30 mouse cellular contexts compared by ENCODE assay signal in the genomic region with DNA sequence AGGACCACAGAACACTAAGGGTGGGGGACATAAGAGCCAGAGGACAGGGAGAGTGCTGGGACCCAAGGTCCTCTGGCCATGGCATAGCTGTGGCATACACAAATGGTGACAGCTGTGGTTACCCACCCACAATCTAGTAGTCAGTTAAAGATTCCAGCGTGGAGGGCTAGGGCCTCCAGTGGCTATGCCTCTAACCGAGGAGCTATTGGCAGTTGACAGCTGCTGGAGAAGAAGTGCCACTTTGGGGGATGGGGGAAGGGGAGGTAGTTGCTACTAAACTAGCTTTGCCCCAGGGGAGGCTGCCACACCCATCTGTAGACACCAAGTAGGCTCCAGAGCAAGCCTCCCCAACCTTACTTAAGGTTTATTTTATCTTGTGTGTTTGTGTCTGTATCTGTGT. TPM values are rescaled to one million over a fixed set of nuclear protein-coding genes. Genes with fewer than 3 reads are reported as not detected.
DNase-seq lines count a peak whose midpoint lies in the region; ATAC-seq and TF ChIP-seq lines count a peak whose summit lies in the region.
"Had no signal": no experiment of that assay in that cellular context is flagged by ENCODE, and none has a peak within 500 bp of the region (broad histone marks: within the 10 kb centered on the region; RNA-seq: fewer than 3 reads in every experiment).

No protein-coding gene starts in this region.

- H3K79me2 ChIP-seq in C2C12 (ENCODE audit: control insufficient read depth, insufficient read depth): no peaks in the 10 kb centered on the region

- intact Hi-C loops in left cerebral cortex, postnatal 4 days (cut with DNase I): no loop called here

- TF ChIP-seq CTCF in C2C12 (IDR thresholded peaks at IDR 0.05; ENCODE audit: control insufficient read depth, insufficient read depth, insufficient read length): no peak
- TF ChIP-seq CTCF in G1E (IDR thresholded peaks at IDR 0.05; ENCODE audit: low read depth, low read length): no peak

- no peaks in the 10 kb centered on the region for H3K9me3 ChIP-seq in G1E (replicated peaks)
- H3K9me3 ChIP-seq: embryonic facial prominence, embryonic 15.5 days; lung, embryonic 15.5 days; midbrain, embryonic 15.5 days; neural tube, embryonic 13.5 days had no signal

- DNase-seq in G1E (ENCODE audit: low spot score): no peak
- peak; percentile 57 for DNase-seq in thymus, postnatal 25 days
- DNase-seq in testis, postnatal 14 days (ENCODE audit: low spot score): no peak
- DNase-seq in layer of hippocampus, adult 8-10 months (ENCODE audit: low spot score in 2 of 2): no peak
- no peak for DNase-seq in left cerebral cortex, postnatal 4 days
- DNase-seq: adrenal gland, adult 2 months; cerebellum, adult 11-12 months; cerebellum, postnatal 14 days; gastrocnemius, postnatal 14 days; heart, adult 11 months; heart, postnatal 10 days; kidney, adult 18-20 months; lung, postnatal 36 days; retina, postnatal 1 day; right cerebral cortex, postnatal 25 days had no signal

- H3K79me3 ChIP-seq in C2C12 (ENCODE audit: low read depth): no peaks in the 10 kb centered on the region

- H3K4me1 ChIP-seq in G1E (ENCODE audit: insufficient read depth, low read depth, low read length): peaks cover 55% of the 10 kb centered on the region
- H3K4me1 ChIP-seq: embryonic facial prominence, embryonic 15.5 days; lung, embryonic 15.5 days; midbrain, embryonic 15.5 days had no signal

- H3K27me3 ChIP-seq in C2C12 (ENCODE audit: control insufficient read depth, insufficient read depth, insufficient read length) (no peaks in the 10 kb centered on the region), G1E (ENCODE audit: insufficient read depth, low read length) (peaks cover 16% of the 10 kb centered on the region)

- H3K4me3 ChIP-seq in C2C12 (ENCODE audit: insufficient read depth, poor library complexity, severe bottlenecking) (no peak overlapping the region), G1E (ENCODE audit: low read depth, low read length) (no peak overlapping the region; the same call in 1 of the 2 replicates)
- H3K4me3 ChIP-seq: embryonic facial prominence, embryonic 15.5 days; lung, embryonic 15.5 days; midbrain, embryonic 15.5 days; neural tube, embryonic 13.5 days had no signal

- H3ac ChIP-seq in C2C12 (ENCODE audit: control insufficient read depth, insufficient read length, low read depth): no peak overlapping the region

- ATAC-seq in G1E (ENCODE audit: extremely low read depth, insufficient number of reproducible peaks, low FRiP score, poor library complexity, severe bottlenecking): peak; percentile 29; the same call in 1 of the 2 replicates
- ATAC-seq in megakaryocyte-erythroid progenitor cell, adult 5-6 weeks (replicated peaks; ENCODE audit: low FRiP score, low TSS enrichment, poor library complexity, severe bottlenecking): peak; percentile 17; the same call in 1 of the 2 replicates
- ATAC-seq: forebrain, embryonic 16.5 days; inflammation-experienced regulatory T-cells, adult 6 months; midbrain, embryonic 15.5 days had no signal

- H3K36me3 ChIP-seq in C2C12 (ENCODE audit: control insufficient read depth, insufficient read depth) (no peaks in the 10 kb centered on the region), G1E (replicated peaks) (no peaks in the 10 kb centered on the region)
- H3K36me3 ChIP-seq: embryonic facial prominence, embryonic 15.5 days; lung, embryonic 15.5 days; midbrain, embryonic 15.5 days; neural tube, embryonic 13.5 days had no signal

TF ChIP-seq in C2C12, 6 proteins besides CTCF, POLR2A, EP300 and RAD21:
- TF ChIP-seq MYOD1 (IDR thresholded peaks at IDR 0.05; ENCODE audit: control insufficient read depth, insufficient read length, low read depth) (peak; percentile 84), FOSL1 (IDR thresholded peaks at IDR 0.05; ENCODE audit: insufficient read depth, low read length, poor library complexity, severe bottlenecking) (no peak), MYOG (IDR thresholded peaks at IDR 0.05; ENCODE audit: control insufficient read depth, extremely low read depth, insufficient read length) (no peak), MAX (IDR thresholded peaks at IDR 0.05) (no peak), CEBPB (IDR thresholded peaks at IDR 0.05; ENCODE audit: low read depth) (no peak)

RNA-seq across cellular contexts. Expression of gene Gpr25, which starts 7.2 kb away (rescaled TPM):
- polyA plus RNA-seq in C2C12 (2012; fragmentation: generic; extraction: Trizol): not detected
- total RNA-seq in G1E (2014; fragmentation: Nextera tagmentation): not detected in 2 replicates
- total RNA-seq in G1E (2017): not detected in 2 replicates
- polyA plus RNA-seq in G1E (2012): not detected in 2 replicates
- total RNA-seq in megakaryocyte-erythroid progenitor cell, adult 5-6 weeks (2014; fragmentation: Nextera tagmentation): not detected in 2 replicates
- not detected in 2 replicates for total RNA-seq in megakaryocyte-erythroid progenitor cell, adult 5-6 weeks (2017)
- 1 to 10 TPM; 3.2 to 6.6 (median 3.9) TPM for total RNA-seq in layer of hippocampus, adult 8-10 months (2022)
- 10 to 100 TPM; 10.2 to 11.5 TPM for total RNA-seq in left cerebral cortex, postnatal 4 days (2021)
- total RNA-seq: adrenal gland, adult 2 months; adrenal gland, postnatal 4 days; gastrocnemius, postnatal 14 days; heart, postnatal 10 days had no signal
- polyA plus RNA-seq: adrenal gland, adult 2 months; embryonic facial prominence, embryonic 15.5 days; forebrain, embryonic 16.5 days; heart, embryonic 11.5 days; hindbrain, embryonic 11.5 days; inflammation-experienced regulatory T-cells, adult 6 months; kidney, postnatal 0 days; liver, embryonic 14.5 days; lung, embryonic 15.5 days; stomach, embryonic 14.5 days had no signal

RNA-seq across cellular contexts. Expression of gene Inava, which starts 19.4 kb away (rescaled TPM):
- 7.6 TPM for polyA plus RNA-seq in C2C12 (2012; fragmentation: generic; extraction: Trizol)
- not detected in 2 replicates for total RNA-seq in G1E (2014; fragmentation: Nextera tagmentation)
- total RNA-seq in G1E (2017): 0.11 and 0.17 TPM in 2 replicates
- 0.13 and 0.21 TPM in 2 replicates for polyA plus RNA-seq in G1E (2012)
- total RNA-seq in megakaryocyte-erythroid progenitor cell, adult 5-6 weeks (2014; fragmentation: Nextera tagmentation): not detected in 2 replicates
- total RNA-seq in megakaryocyte-erythroid progenitor cell, adult 5-6 weeks (2017): not detected in 2 replicates
- total RNA-seq in layer of hippocampus, adult 8-10 months (2022): 1 to 10 TPM; 2.3 to 3.7 (median 3.0) TPM
- 1 to 10 TPM; 4.8 to 5.9 TPM for total RNA-seq in left cerebral cortex, postnatal 4 days (2021)
- total RNA-seq: gastrocnemius, postnatal 14 days had no signal

RNA-seq across cellular contexts. Expression of gene Mroh3, which starts 40.8 kb away (rescaled TPM):
- polyA plus RNA-seq in C2C12 (2012; fragmentation: generic; extraction: Trizol) (not detected), G1E (2012) (not detected in 2 replicates)
- total RNA-seq in G1E (2014; fragmentation: Nextera tagmentation) (not detected in 2 replicates), G1E (2017) (0.27 TPM in 1 of 2 replicates, not detected in the other)
- total RNA-seq in megakaryocyte-erythroid progenitor cell, adult 5-6 weeks (2014; fragmentation: Nextera tagmentation): not detected in 2 replicates
- total RNA-seq in megakaryocyte-erythroid progenitor cell, adult 5-6 weeks (2017): not detected in 2 replicates
- total RNA-seq in layer of hippocampus, adult 8-10 months (2022): 1 to 10 TPM in 2 of 4 experiments, under 1 TPM in 2; 0.71 to 3.1 (median 2.0) TPM
- total RNA-seq in left cerebral cortex, postnatal 4 days (2021): 1 to 10 TPM; 1.0 to 1.2 TPM
- total RNA-seq: adrenal gland, adult 2 months; adrenal gland, postnatal 4 days; gastrocnemius, postnatal 14 days; heart, postnatal 10 days had no signal
- polyA plus RNA-seq: adrenal gland, adult 2 months; embryonic facial prominence, embryonic 15.5 days; heart, embryonic 11.5 days; inflammation-experienced regulatory T-cells, adult 6 months; kidney, postnatal 0 days; midbrain, embryonic 15.5 days; neural tube, embryonic 13.5 days; spleen, adult 2 months had no signal

Comparison
In these comparisons a context has a peak if more than half of its experiments do, and no peak if none do; other contexts are left out.
1. RNA of gene Gpr25, which starts 7.2 kb away (total RNA-seq): 10.2 to 11.5 TPM in left cerebral cortex, postnatal 4 days and 3.2 to 6.6 TPM in layer of hippocampus, adult 8-10 months; not detected in G1E and not detected in megakaryocyte-erythroid progenitor cell, adult 5-6 weeks; every median in the first group is over 4 times any median in the second.